Mouse (Mus musculus): ENCODE measurements around the gene Ubap2l. TPM values are rescaled to one million over a fixed set of nuclear protein-coding genes. Genes with fewer than 3 reads are reported as not detected.
A peak's percentile ranks its signal among the peaks of the same experiment; 100 is the strongest.

Gene Ubap2l
- polyA plus RNA-seq, 1 experiment from 2014 or later, result 184 TPM

DNA sequence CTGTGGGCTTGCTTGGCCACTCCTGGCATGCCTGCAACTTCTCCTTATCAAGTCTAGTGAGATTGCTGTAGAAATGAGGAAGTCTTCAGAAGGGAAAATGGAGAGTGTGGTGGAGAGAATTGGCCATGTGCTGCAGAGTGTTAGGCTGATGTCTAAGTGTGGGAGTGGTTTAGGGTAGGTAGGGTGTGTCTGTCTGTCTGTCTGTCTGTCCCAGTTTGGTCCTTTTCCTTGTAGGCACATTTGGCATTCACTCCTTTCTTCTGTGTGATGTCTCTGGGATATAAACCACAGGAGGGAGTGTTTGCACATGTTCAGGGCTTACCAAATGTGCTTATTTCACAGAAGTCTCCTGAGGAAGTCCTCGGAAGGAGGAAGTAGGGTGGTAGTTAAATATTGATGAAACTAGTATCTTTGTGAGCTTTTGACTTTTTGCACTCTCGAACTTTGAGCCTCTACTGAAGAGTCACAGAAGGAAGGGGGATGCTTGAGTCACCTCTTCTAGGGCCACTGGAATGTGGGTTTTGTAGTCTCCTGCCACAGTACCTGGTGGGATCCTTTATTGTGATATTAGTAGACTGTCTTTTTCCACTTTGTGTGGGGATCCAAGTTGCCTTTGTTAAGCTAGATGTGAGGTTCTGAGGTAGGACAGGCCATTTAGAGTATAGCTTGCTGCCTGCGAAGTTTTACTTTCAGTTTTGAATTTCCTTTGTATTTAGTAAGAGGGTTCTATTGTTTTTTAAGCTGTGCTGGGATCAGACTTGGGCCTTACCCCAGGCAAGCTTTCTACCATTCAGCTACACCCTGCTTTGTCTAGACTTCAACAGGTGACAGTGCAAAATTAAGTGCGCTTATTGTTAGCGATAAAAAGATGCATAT, 29.2 kb upstream of the Ubap2l start:
- WGBS, result 81% methylated on average over 5 of the region's 5 CpGs
- Histone ChIP-seq H3K9me3 (no peaks in the 10 kb centered on the region), H3K4me3 (no peak overlapping the region; the same call in 1 of the 2 replicates), H3K9ac (peak overlapping the region; percentile 10; the same call in 1 of the 2 replicates), H3K4me2 (replicated peaks) (peak overlapping the region; percentile 89), H3K27me3 (replicated peaks) (no peaks in the 10 kb centered on the region), H3K27ac (no peak overlapping the region), H3K4me1 (peaks cover 31% of the 10 kb centered on the region), H3K36me3 (peaks cover 4% of the 10 kb centered on the region; the same call in 1 of the 2 replicates)
- ATAC-seq (ENCODE audit: low FRiP score, low read depth), result no peak

GRCm38 (mm10) chr3:90080498-90080863, 28.1 kb upstream of the Ubap2l start:
- H3K9ac ChIP-seq, result peak overlapping the region; percentile 83
- H3K36me3 ChIP-seq, result no peaks in the 10 kb centered on the region
- H3K9me3 ChIP-seq, result no peaks in the 10 kb centered on the region
- H3K27me3 ChIP-seq (replicated peaks), result no peaks in the 10 kb centered on the region
- whole genome bisulfite sequencing, result 2% methylated on average over 6 of the region's 6 CpGs
- no peak for ATAC-seq (ENCODE audit: low FRiP score, low read depth)
- H3K4me3 ChIP-seq, result peak overlapping the region; percentile 81
- peak overlapping the region; percentile 89 for H3K4me2 ChIP-seq (replicated peaks)
- peak overlapping the region; percentile 79 for H3K27ac ChIP-seq
- H3K4me1 ChIP-seq, result peaks cover 31% of the 10 kb centered on the region

GRCm38 (mm10) chr3:90079763-90080497, 27.5 kb upstream of the Ubap2l start:
- H3K4me2 ChIP-seq (replicated peaks), result peak overlapping the region; percentile 89
- H3K4me1 ChIP-seq, result peaks cover 31% of the 10 kb centered on the region
- no peaks in the 10 kb centered on the region for H3K36me3 ChIP-seq
- ATAC-seq (ENCODE audit: low FRiP score, low read depth), result peak; percentile 70
- peak overlapping the region; percentile 83 for H3K9ac ChIP-seq
- H3K9me3 ChIP-seq, result no peaks in the 10 kb centered on the region
- under 1% methylated on average over 53 of the region's 53 CpGs for WGBS
- peak overlapping the region; percentile 81 for H3K4me3 ChIP-seq
- H3K27me3 ChIP-seq (replicated peaks), result no peaks in the 10 kb centered on the region
- H3K27ac ChIP-seq, result peak overlapping the region; percentile 79

DNA sequence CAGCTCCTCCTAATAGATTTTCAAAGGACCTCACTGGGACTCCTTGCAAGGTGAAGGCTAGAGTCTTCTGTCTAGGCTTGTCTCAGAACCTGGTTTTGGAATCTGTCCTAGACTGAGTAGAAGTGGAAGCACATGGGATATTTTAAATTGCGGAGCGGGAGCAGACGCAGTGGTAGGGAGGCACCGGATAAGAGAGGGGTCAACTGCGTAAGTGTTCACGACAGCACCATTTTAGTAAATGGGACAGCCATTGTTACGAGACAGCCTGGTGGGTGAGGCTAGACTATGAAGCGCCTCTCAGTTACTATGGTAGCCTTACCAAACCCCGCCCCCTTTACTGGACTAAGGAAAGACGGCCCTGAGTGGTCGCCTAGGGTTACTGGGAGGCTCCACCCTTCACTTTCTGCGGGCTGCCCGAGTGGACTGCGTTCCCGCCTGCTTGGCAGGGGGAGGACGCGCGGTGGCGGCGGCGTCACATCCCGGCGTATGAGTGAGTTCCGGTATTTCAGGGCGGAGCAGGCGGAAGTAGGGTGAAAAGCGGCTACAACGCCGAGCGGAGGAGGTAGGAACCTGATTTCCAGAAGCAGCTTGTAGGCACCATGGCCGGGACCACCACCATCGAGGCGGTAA, 26.8 kb upstream of the Ubap2l start:
- no peaks in the 10 kb centered on the region for H3K9me3 ChIP-seq
- H3K36me3 ChIP-seq, result no peaks in the 10 kb centered on the region
- H3K4me2 ChIP-seq (replicated peaks), result peak overlapping the region; percentile 89
- peaks cover 31% of the 10 kb centered on the region for H3K4me1 ChIP-seq
- under 1% methylated on average over 33 of the region's 33 CpGs for WGBS
- H3K27ac ChIP-seq, result peak overlapping the region; percentile 79
- H3K27me3 ChIP-seq (replicated peaks), result no peaks in the 10 kb centered on the region
- H3K4me3 ChIP-seq, result peak overlapping the region; percentile 81
- H3K9ac ChIP-seq, result peak overlapping the region; percentile 83
- ATAC-seq (ENCODE audit: low FRiP score, low read depth), result peak; percentile 96

- Histone ChIP-seq H3K4me2 (replicated peaks) (no peak overlapping the region), H3K4me1 (peaks cover 21% of the 10 kb centered on the region), H3K9me3 (no peaks in the 10 kb centered on the region), H3K9ac (no peak overlapping the region), H3K4me3 (no peak overlapping the region), H3K36me3 (no peaks in the 10 kb centered on the region), H3K27ac (no peak overlapping the region), H3K27me3 (replicated peaks) (no peaks in the 10 kb centered on the region)
- WGBS, result 60% methylated on average over 5 of the region's 5 CpGs
- no peak for ATAC-seq (ENCODE audit: low FRiP score, low read depth)
Measured at GRCm38 (mm10) chr3:90078224-90078623, 25.8 kb upstream of the Ubap2l start.

- no peaks in the 10 kb centered on the region for H3K36me3 ChIP-seq
- H3K9ac ChIP-seq, result no peak overlapping the region
- no peaks in the 10 kb centered on the region for H3K27me3 ChIP-seq (replicated peaks)
- H3K4me3 ChIP-seq, result no peak overlapping the region
- ATAC-seq (ENCODE audit: low FRiP score, low read depth), result no peak
- 10% methylated on average over 5 of the region's 5 CpGs for whole genome bisulfite sequencing
- H3K9me3 ChIP-seq, result no peaks in the 10 kb centered on the region
- H3K27ac ChIP-seq, result no peak overlapping the region
- peaks cover 16% of the 10 kb centered on the region for H3K4me1 ChIP-seq
- H3K4me2 ChIP-seq (replicated peaks), result no peak overlapping the region
Measured at GRCm38 (mm10) chr3:90076921-90077716, 24.7 kb upstream of the Ubap2l start.

DNA sequence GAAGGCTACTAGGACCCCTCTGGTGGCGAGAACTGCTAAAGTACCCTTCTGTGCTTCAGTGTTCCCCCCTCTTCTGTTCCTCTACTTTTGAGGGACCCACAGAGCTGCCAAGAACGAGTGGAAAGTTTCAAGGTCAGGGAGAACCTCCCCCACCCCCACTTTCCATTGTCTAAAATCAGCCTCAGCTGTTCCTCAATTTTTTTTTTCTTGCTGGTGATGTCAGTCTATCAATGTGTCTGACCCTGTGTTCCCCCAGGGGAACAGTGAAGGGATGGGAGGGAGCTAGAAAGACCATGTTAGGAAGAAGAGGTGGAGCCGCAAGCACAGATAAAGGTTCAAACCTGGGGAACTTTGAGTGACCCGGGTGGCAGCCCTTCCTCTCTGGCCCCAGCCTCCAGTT, 19.9 kb upstream of the Ubap2l start, which contains the start of gene Tpm3:
Gene Tpm3 (plus strand): TSS at position 356 of the 400 bp plus-strand sequence.
- H3K4me1 ChIP-seq, result no peaks in the 10 kb centered on the region
- H3K9ac ChIP-seq, result no peak within 1 kb of the TSS
- H3K4me2 ChIP-seq (replicated peaks), result no peak within 1 kb of the TSS
- no peaks in the 10 kb centered on the region for H3K36me3 ChIP-seq
- 67% methylated on average over 4 of the region's 4 CpGs for WGBS
- no peak for ATAC-seq (ENCODE audit: low FRiP score, low read depth)
- no peak within 1 kb of the TSS for H3K27ac ChIP-seq
- H3K4me3 ChIP-seq, result no peak within 1 kb of the TSS
- no peaks in the 10 kb centered on the region for H3K9me3 ChIP-seq
- no peaks in the 10 kb centered on the region for H3K27me3 ChIP-seq (replicated peaks)

GRCm38 (mm10) chr3:90069688-90070087, 17.3 kb upstream of the Ubap2l start:
- Histone ChIP-seq H3K27me3 (replicated peaks) (no peaks in the 10 kb centered on the region), H3K4me1 (no peaks in the 10 kb centered on the region), H3K27ac (no peak overlapping the region), H3K4me3 (no peak overlapping the region), H3K36me3 (peaks cover 4% of the 10 kb centered on the region), H3K9ac (no peak overlapping the region), H3K9me3 (no peaks in the 10 kb centered on the region), H3K4me2 (replicated peaks) (no peak overlapping the region)
- WGBS, result 77% methylated on average over 7 of the region's 7 CpGs
- no peak for ATAC-seq (ENCODE audit: low FRiP score, low read depth)

GRCm38 (mm10) chr3:90067851-90068250, 15.4 kb upstream of the Ubap2l start:
- H3K27me3 ChIP-seq (replicated peaks), result no peaks in the 10 kb centered on the region
- H3K36me3 ChIP-seq, result peaks cover 14% of the 10 kb centered on the region
- no peak overlapping the region for H3K9ac ChIP-seq
- ATAC-seq (ENCODE audit: low FRiP score, low read depth), result no peak
- H3K4me1 ChIP-seq, result no peaks in the 10 kb centered on the region
- no peaks in the 10 kb centered on the region for H3K9me3 ChIP-seq
- 86% methylated on average over 4 of the region's 4 CpGs for whole genome bisulfite sequencing
- H3K4me2 ChIP-seq (replicated peaks), result no peak overlapping the region
- H3K27ac ChIP-seq, result no peak overlapping the region
- no peak overlapping the region for H3K4me3 ChIP-seq

- Histone ChIP-seq H3K4me2 (replicated peaks) (no peak overlapping the region), H3K9ac (no peak overlapping the region), H3K9me3 (no peaks in the 10 kb centered on the region), H3K4me3 (no peak overlapping the region), H3K36me3 (peaks cover 35% of the 10 kb centered on the region), H3K27ac (no peak overlapping the region), H3K27me3 (replicated peaks) (no peaks in the 10 kb centered on the region), H3K4me1 (no peaks in the 10 kb centered on the region)
- no peak for ATAC-seq (ENCODE audit: low FRiP score, low read depth)
- WGBS, result 61% methylated on average over 3 of the region's 3 CpGs
Measured at GRCm38 (mm10) chr3:90065553-90065952, 13.1 kb upstream of the Ubap2l start.

GRCm38 (mm10) chr3:90064383-90064782, 12.0 kb upstream of the Ubap2l start:
- Histone ChIP-seq H3K36me3 (peaks cover 39% of the 10 kb centered on the region), H3K9me3 (no peaks in the 10 kb centered on the region)
- 90% methylated on average over 3 of the region's 3 CpGs for WGBS

More at GRCm38 (mm10) chr3:90064383-90064782, 12.0 kb upstream of the Ubap2l start:
- H3K4me3 ChIP-seq, result no peak overlapping the region
- H3K4me2 ChIP-seq (replicated peaks), result no peak overlapping the region
- no peaks in the 10 kb centered on the region for H3K27me3 ChIP-seq (replicated peaks)
- no peak for ATAC-seq (ENCODE audit: low FRiP score, low read depth)
- no peak overlapping the region for H3K9ac ChIP-seq
- H3K27ac ChIP-seq, result no peak overlapping the region
- H3K4me1 ChIP-seq, result no peaks in the 10 kb centered on the region

Measured in neural tube, embryonic 12.5 days (tissue).